Mouse (Mus musculus): Measurements from ENCODE around the gene Ces1e.

The Ces1e gene

GRCm38 (mm10) chr8:93176593-93176992 is 52.8 kb downstream of the Ces1e start:
- in situ Hi-C loops (cut with MseI, MboI) = no loop called here

GRCm38 (mm10) chr8:93174554-93174953 is 54.9 kb downstream of the Ces1e start:
- in situ Hi-C loops (cut with MseI, MboI) = no loop called here

GRCm38 (mm10) chr8:93171846-93172590 is 57.4 kb downstream of the Ces1e start:
- in situ Hi-C loops (cut with MseI, MboI) = no loop called here

- in situ Hi-C loops (cut with MseI, MboI) = no loop called here
Measured at GRCm38 (mm10) chr8:93163363-93163762, 66.1 kb downstream of the Ces1e start.

GRCm38 (mm10) chr8:93151401-93151800 is 78.0 kb downstream of the Ces1e start:
- in situ Hi-C loops (cut with MseI, MboI) = no loop called here

Measured in mouse trophoblast stem cell (cell line).